ENCODE assay signal across 10 mouse cellular contexts in the genomic region with DNA sequence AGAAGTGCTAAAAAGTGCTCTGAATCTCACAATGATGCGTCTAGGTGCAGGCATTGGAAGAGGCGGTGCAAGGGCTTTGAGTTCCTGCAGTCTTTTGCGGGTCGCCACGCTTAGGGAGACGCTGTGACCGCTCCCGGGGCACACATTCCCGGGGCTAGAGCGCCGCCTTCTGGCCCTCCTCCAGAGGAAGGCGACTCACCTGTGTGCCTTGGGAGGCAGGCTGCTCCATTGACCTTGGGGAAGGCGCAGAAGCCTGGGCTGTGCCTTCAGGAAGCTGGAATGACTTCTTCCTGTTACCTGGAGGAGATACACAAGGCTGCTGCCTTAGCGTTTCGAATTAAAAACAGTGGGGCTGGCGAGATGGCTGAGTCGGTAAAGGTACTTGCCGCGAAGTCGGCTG. TPM values are rescaled to one million over a fixed set of nuclear protein-coding genes. Genes with fewer than 3 reads are reported as not detected.
DNase-seq lines count a peak whose midpoint lies in the region; ATAC-seq and TF ChIP-seq lines count a peak whose summit lies in the region.
"Had no signal": no experiment of that assay in that cellular context is flagged by ENCODE, and none has a peak within 500 bp of the region (broad histone marks: within the 10 kb centered on the region; RNA-seq: fewer than 3 reads in every experiment).

No protein-coding gene starts in this region.

- DNase-seq in cerebellum, adult 11 months, result peak; percentile 8
- DNase-seq in cerebellum, adult 9-11 months, result no peak
- DNase-seq in lung, postnatal 0 days (ENCODE audit: low spot score), result peak; percentile 11
- DNase-seq in lung, postnatal 10 days, result no peak
- peak; percentile 17 for DNase-seq in c-Kit-positive CD71-positive TER-119-negative erythroid progenitor cells, embryonic 14.5 days (ENCODE audit: low read depth)
- peak; percentile 67 for DNase-seq in liver, postnatal 0 days
- no peak for DNase-seq in gastrocnemius, adult 18-20 months (ENCODE audit: low spot score)
- no peak for DNase-seq in spleen, postnatal 4 days (ENCODE audit: low spot score in 2 of 2)
- DNase-seq: heart, postnatal 4 days had no signal

- ATAC-seq in lung, postnatal 0 days, result no peak
- 0 out of 2 replicates have a peak, but pooled peaks have one; percentile 17 for ATAC-seq in liver, postnatal 0 days

- TF ChIP-seq EP300 in lung, postnatal 0 days (IDR thresholded peaks at IDR 0.05), result no peak
- no peak for TF ChIP-seq EP300 in liver, postnatal 0 days (IDR thresholded peaks at IDR 0.05; ENCODE audit: low read depth)

- H3K4me1 ChIP-seq in lung, postnatal 0 days (ENCODE audit: insufficient read depth, low read depth, low read length), result no peaks in the 10 kb centered on the region
- peaks cover 4% of the 10 kb centered on the region for H3K4me1 ChIP-seq in liver, postnatal 0 days (ENCODE audit: insufficient read depth)
- H3K4me1 ChIP-seq: lung, embryonic 15.5 days had no signal

- H3K4me3 ChIP-seq in lung, postnatal 0 days (ENCODE audit: low read depth, low read length), result no peak overlapping the region
- no peak overlapping the region for H3K4me3 ChIP-seq in liver, postnatal 0 days (ENCODE audit: low read depth, low read length)
- H3K4me3 ChIP-seq: lung, embryonic 15.5 days had no signal

- H3K27ac ChIP-seq in lung, postnatal 0 days (ENCODE audit: low read length), result no peak overlapping the region
- H3K27ac ChIP-seq in liver, postnatal 0 days (ENCODE audit: low read depth), result no peak overlapping the region
- H3K27ac ChIP-seq: lung, embryonic 15.5 days had no signal

- peaks cover 52% of the 10 kb centered on the region for H3K27me3 ChIP-seq in lung, postnatal 0 days (replicated peaks; ENCODE audit: insufficient read depth, low read length)
- H3K27me3 ChIP-seq in liver, postnatal 0 days (ENCODE audit: insufficient read depth, low read length), result peaks cover 26% of the 10 kb centered on the region

- peak; percentile 54 for TF ChIP-seq CTCF in lung, postnatal 0 days (IDR thresholded peaks at IDR 0.05)
- TF ChIP-seq CTCF in liver, postnatal 0 days (IDR thresholded peaks at IDR 0.05; ENCODE audit: low read depth), result peak; percentile 63

- no peaks in the 10 kb centered on the region for H3K9me3 ChIP-seq in lung, postnatal 0 days (ENCODE audit: low read length)
- H3K9me3 ChIP-seq in liver, postnatal 0 days (ENCODE audit: low read length), result no peaks in the 10 kb centered on the region
- H3K9me3 ChIP-seq: lung, embryonic 15.5 days had no signal

- no peak overlapping the region for H3K9ac ChIP-seq in lung, postnatal 0 days (replicated peaks; ENCODE audit: low read depth)
- no peak overlapping the region for H3K9ac ChIP-seq in liver, postnatal 0 days (replicated peaks)
- H3K9ac ChIP-seq: lung, embryonic 15.5 days had no signal

- no peaks in the 10 kb centered on the region for H3K36me3 ChIP-seq in lung, postnatal 0 days (ENCODE audit: insufficient read depth, low read length)
- H3K36me3 ChIP-seq in liver, postnatal 0 days (replicated peaks; ENCODE audit: insufficient read depth, low read length), result no peaks in the 10 kb centered on the region
- H3K36me3 ChIP-seq: lung, embryonic 15.5 days had no signal

- H3K4me2 ChIP-seq in lung, postnatal 0 days (replicated peaks; ENCODE audit: low read depth, low read length), result no peak overlapping the region
- H3K4me2 ChIP-seq in liver, postnatal 0 days (ENCODE audit: low read depth, low read length), result peak overlapping the region; percentile 7; the same call in 1 of the 2 replicates
- H3K4me2 ChIP-seq: lung, embryonic 15.5 days had no signal

- WGBS in lung, postnatal 0 days, result 11% methylated on average over 20 of the region's 20 CpGs
- WGBS in liver, postnatal 0 days (ENCODE audit: insufficient replicate concordance), result 12% methylated on average over 20 of the region's 20 CpGs

RNA-seq across cellular contexts. Expression of a gene that starts 12.9 kb away (rescaled TPM):
- not detected in 2 replicates for polyA plus RNA-seq in lung, postnatal 0 days (2015; fragmentation: Nextera tagmentation; extraction: Ambion mirVana)
- not detected in 2 replicates for polyA plus RNA-seq in liver, postnatal 0 days (2015; fragmentation: Nextera tagmentation; extraction: Ambion mirVana)
- total RNA-seq in gastrocnemius, adult 18-20 months (2021), result not detected
- total RNA-seq: heart, postnatal 4 days had no signal
- polyA plus RNA-seq: lung, embryonic 15.5 days had no signal

RNA-seq across cellular contexts. Expression of a gene that starts 24.4 kb away (rescaled TPM):
- polyA plus RNA-seq in lung, postnatal 0 days (2015; fragmentation: Nextera tagmentation; extraction: Ambion mirVana), result not detected in 2 replicates
- polyA plus RNA-seq in liver, postnatal 0 days (2015; fragmentation: Nextera tagmentation; extraction: Ambion mirVana), result not detected in 2 replicates
- total RNA-seq in gastrocnemius, adult 18-20 months (2021), result not detected
- total RNA-seq: heart, postnatal 4 days had no signal
- polyA plus RNA-seq: lung, embryonic 15.5 days had no signal

RNA-seq across cellular contexts. Expression of a gene that starts 28.1 kb away (rescaled TPM):
- polyA plus RNA-seq in lung, postnatal 0 days (2015; fragmentation: Nextera tagmentation; extraction: Ambion mirVana), result not detected in 2 replicates
- 35.9 and 38.6 TPM in 2 replicates for polyA plus RNA-seq in liver, postnatal 0 days (2015; fragmentation: Nextera tagmentation; extraction: Ambion mirVana)
- total RNA-seq in gastrocnemius, adult 18-20 months (2021), result not detected
- total RNA-seq: heart, postnatal 4 days had no signal
- polyA plus RNA-seq: lung, embryonic 15.5 days had no signal

Comparison
In these comparisons a context has a peak if more than half of its experiments do, and no peak if none do; other contexts are left out.
1. DNase-seq: peak in cerebellum, adult 11 months (single experiment), lung, postnatal 0 days (single experiment), c-Kit-positive CD71-positive TER-119-negative erythroid progenitor cells, embryonic 14.5 days (single experiment) and liver, postnatal 0 days (single experiment); none in cerebellum, adult 9-11 months (single experiment), lung, postnatal 10 days (single experiment), gastrocnemius, adult 18-20 months (single experiment) and spleen, postnatal 4 days (0 of 2).
2. RNA of a gene that starts 28.1 kb away (polyA plus RNA-seq): 35.9 to 38.6 TPM in liver, postnatal 0 days; not detected in lung, postnatal 0 days; every median in the first group is over 10 times any median in the second.